Mouse (Mus musculus) kidney, postnatal 4 days (tissue): Measurements from ENCODE around the gene Cnppd1.
A peak's percentile ranks its signal among the peaks of the same experiment; 100 is the strongest.

Source experiments
- DNase-seq, 2 experiments: peaks; one replicate each; pipeline ENCODE4 v3.0.0; 2021; ENCODE audit warnings: mixed read lengths in 2 of 2

Gene Cnppd1

GRCm38 (mm10) chr1:75142301-75143261 is at the start of gene Cnppd1, which contains the start of gene Retreg2:
Cnppd1 (minus strand) TSS chr1:75142711.
Retreg2 (plus strand) TSS chr1:75142778.
- DNase-seq: peak; percentile 96 to 98

GRCm38 (mm10) chr1:75191622-75192402 is 49.3 kb upstream of the Cnppd1 start, which contains the start of the genes Ankzf1 and Atg9a:
Ankzf1 (plus strand) TSS chr1:75192151.
Atg9a (minus strand) TSS chr1:75192196.
- DNase-seq: peak; percentile 91 to 96

- DNase-seq: no peak
These were observed 48.7 kb upstream of the Cnppd1 start for GRCm38 (mm10) chr1:75191258-75191621.

GRCm38 (mm10) chr1:75190577-75190976 is 48.1 kb upstream of the Cnppd1 start:
- DNase-seq: no peak

GRCm38 (mm10) chr1:75187914-75188483 is 45.5 kb upstream of the Cnppd1 start:
- DNase-seq: no peak

- DNase-seq: no peak
These were observed 44.6 kb upstream of the Cnppd1 start for GRCm38 (mm10) chr1:75187126-75187525.

- DNase-seq: no peak
These were observed 43.0 kb upstream of the Cnppd1 start for GRCm38 (mm10) chr1:75185495-75185894.

- DNase-seq: no peak
These were observed 39.6 kb upstream of the Cnppd1 start for GRCm38 (mm10) chr1:75182160-75182559.

- no peak for DNase-seq
These were observed 38.9 kb upstream of the Cnppd1 start for GRCm38 (mm10) chr1:75181377-75181870.

GRCm38 (mm10) chr1:75180741-75181140 is 38.2 kb upstream of the Cnppd1 start:
- DNase-seq: no peak

- peak; percentile 93 to 96 for DNase-seq
These were observed 37.6 kb upstream of the Cnppd1 start, which contains the start of gene Abcb6 for GRCm38 (mm10) chr1:75180105-75180590. Abcb6 (minus strand) TSS chr1:75180392.

GRCm38 (mm10) chr1:75179334-75180104 is 37.0 kb upstream of the Cnppd1 start:
- no peak for DNase-seq

- DNase-seq: peak; percentile 98 to 99
These were observed 26.3 kb upstream of the Cnppd1 start, which contains the start of gene Zfand2b for GRCm38 (mm10) chr1:75168472-75169464. Zfand2b (plus strand) TSS chr1:75168646.

GRCm38 (mm10) chr1:75168093-75168471 is 25.6 kb upstream of the Cnppd1 start:
- DNase-seq: no peak

- no peak for DNase-seq
These were observed 17.7 kb upstream of the Cnppd1 start for GRCm38 (mm10) chr1:75160256-75160617.

- no peak for DNase-seq
These were observed 17.2 kb upstream of the Cnppd1 start for GRCm38 (mm10) chr1:75159540-75160255.

GRCm38 (mm10) chr1:75158990-75159389 is 16.5 kb upstream of the Cnppd1 start:
- DNase-seq: no peak

GRCm38 (mm10) chr1:75155837-75156236 is 13.3 kb upstream of the Cnppd1 start:
- DNase-seq: no peak

- DNase-seq: no peak
These were observed 6.2 kb upstream of the Cnppd1 start for GRCm38 (mm10) chr1:75148727-75149126.
